Mouse (Mus musculus) R1 (cell line): ENCODE results near the gene Igfbp1.

Source experiments
- DNase-seq: peaks from one replicate; pipeline ENCODE4 v3.0.0-alpha.2; 2018; ENCODE audit warnings: low read depth, low spot score

The Igfbp1 gene

DNA sequence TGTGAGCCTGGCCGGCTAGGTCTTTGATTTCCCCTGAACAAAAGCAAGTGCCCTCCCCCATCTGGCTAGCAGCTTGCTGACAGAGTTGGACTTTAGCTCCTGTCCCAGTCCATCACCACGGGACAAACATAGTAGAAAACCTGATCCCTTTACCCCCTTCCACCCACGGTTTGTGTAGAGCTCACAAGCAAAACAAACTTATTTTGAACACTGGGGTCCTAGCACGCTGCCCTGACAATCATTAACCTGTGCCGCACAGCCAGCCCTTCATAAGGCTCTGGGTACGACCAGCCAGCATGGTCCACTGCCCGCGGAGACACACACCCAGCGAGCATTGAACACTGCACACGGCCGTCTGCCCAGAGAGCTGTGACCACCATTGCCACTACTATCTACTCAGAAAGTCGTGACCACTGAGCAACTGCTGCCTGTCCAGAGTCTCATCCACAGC lies at the start of gene Igfbp1:
Gene Igfbp1, plus strand, starts transcription at position 292 of the 451 bp plus-strand sequence.
- no peak for DNase-seq

DNA sequence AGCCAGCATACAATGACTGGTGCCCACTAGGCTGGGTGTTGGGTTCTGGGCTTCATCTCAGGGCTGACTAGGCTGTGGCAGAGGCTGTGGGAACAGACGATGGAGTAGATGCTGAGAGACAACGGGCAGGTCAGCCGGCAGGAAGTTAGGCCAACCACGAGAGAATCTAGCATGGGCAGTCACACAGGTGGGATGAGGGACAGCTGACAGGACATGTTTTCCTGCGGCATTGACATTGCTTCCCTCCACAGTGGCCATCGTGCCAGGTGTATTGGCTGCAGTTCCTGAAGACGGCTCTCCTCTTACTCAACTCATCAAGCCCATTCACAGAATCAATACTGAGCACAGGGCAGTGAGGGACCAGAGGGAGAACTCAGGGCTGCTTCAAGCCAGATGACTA lies 49.6 kb upstream of the Igfbp1 start:
- no peak for DNase-seq

DNA sequence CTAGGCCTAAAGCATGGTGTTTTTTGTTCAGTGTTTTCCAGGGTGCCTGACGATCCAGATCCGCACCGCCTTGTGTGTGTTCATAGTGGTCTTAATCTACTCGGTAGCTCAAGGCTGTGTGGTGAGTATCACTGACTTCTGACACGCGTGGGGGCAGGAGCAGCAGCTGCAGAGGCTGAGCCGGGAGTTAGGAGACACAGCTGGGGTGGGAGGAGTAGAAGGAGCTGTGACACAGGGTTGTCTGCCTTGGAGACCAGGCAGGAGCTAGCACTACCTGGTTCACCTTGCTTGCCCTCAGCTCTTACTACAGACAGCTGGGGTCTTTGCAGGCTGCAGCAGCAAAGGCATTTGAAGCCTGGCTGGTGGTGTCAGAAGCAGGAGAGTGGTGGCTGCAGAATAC lies 48.1 kb upstream of the Igfbp1 start:
- no peak for DNase-seq

- DNase-seq = no peak
Observed at GRCm38 (mm10) chr11:7150511-7150910, 47.1 kb upstream of the Igfbp1 start.

DNA sequence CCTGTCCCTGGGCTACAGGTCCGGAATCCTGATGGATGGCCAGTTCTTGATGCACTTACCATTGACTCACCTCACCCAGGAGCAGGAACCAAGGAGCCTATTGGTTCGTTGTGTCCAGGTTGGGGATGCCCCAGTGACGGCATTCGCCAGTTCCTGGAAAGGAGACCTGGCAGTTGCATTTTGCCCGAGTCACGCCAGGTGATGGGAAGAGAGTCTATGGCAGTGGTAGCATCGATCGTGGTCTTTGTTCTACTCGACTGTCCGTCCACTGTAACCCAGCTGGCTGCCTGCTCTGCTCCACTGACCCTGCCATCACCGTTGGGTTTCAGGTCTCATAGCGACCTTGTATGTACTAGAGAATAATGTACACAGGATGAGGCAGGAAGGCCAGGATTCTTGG lies 45.2 kb upstream of the Igfbp1 start:
- DNase-seq = no peak

DNA sequence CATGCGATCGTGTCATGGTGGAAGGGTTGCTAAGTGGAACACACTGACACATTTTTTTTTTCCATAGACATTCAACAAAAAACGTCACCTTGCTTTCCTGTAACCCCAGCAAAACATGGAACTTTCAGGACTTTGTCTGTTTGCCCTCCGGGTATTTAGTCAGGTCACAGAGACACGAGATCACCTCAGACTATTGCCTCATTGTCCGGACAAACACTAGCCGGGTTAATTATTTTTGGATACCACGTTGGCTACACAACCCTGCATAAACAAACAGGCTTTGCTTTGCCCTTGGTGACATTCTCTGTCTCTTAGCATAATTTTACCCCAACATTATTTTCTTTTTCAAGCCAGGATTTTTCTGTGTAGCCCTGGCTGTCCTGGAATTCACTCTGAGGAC lies 44.5 kb upstream of the Igfbp1 start:
- DNase-seq = no peak

DNA sequence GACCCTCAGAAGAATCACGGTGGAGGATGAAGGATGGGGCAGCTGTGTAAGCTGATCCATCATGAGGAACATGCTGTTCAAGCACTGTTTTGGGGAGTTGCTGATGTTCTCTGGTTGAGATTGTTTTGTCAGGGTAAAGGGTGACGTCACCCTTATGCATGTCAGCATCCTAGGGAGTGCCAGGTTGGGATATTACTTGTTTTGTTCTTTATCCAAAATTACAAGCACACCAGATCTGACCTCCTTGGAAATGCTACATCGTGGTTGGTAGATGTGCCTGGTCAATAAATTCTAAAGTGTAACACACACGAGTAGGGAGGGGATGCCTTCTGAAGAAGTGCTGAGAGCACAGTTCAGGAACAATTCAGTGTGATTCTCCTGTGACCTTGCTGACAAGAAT lies 41.2 kb upstream of the Igfbp1 start:
- no peak for DNase-seq

GRCm38 (mm10) chr11:7158196-7158595 lies 39.4 kb upstream of the Igfbp1 start:
- DNase-seq = no peak

DNA sequence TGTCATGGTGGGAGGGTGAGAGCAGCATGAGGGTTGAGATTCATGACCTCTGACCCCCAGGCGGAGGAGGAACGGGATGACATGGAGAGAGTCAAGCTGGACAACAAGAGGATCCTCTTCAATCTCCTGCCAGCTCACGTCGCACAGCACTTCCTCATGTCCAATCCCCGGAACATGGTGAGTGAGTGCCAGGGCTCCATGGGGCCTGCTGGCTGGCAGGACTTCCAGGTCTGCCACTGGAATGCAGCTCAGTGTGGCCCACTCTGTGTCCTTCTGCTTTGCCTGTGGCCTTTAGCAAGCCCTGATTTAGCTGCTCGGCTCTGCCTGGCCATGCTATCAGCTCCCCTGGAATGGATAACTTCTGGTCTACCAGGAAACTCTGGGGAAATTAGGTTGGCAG lies 37.4 kb upstream of the Igfbp1 start:
- DNase-seq = no peak

DNA sequence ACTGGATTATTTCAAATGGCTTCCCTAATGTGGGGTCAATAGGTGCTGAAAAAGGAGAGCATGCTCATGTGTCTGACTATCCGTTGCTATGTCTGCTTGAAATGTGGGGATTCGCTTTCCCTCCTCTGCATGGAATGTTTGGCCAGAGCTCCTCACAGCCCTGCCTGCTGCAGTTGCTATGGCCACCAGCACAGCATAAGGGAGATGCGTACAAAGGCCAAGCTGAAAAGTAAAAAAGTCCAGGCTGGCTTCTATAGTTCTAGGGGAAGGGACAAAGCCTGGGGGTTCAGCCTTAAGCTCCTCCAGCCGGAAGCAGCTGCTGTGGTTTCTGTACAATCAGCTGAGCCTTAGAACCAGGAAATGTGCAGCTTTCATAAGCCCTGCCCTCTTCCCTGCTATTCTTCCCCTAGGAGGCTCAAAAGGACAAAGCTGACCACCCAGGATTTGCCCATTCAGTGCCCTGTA lies 36.9 kb upstream of the Igfbp1 start:
- DNase-seq = peak; percentile 40

DNA sequence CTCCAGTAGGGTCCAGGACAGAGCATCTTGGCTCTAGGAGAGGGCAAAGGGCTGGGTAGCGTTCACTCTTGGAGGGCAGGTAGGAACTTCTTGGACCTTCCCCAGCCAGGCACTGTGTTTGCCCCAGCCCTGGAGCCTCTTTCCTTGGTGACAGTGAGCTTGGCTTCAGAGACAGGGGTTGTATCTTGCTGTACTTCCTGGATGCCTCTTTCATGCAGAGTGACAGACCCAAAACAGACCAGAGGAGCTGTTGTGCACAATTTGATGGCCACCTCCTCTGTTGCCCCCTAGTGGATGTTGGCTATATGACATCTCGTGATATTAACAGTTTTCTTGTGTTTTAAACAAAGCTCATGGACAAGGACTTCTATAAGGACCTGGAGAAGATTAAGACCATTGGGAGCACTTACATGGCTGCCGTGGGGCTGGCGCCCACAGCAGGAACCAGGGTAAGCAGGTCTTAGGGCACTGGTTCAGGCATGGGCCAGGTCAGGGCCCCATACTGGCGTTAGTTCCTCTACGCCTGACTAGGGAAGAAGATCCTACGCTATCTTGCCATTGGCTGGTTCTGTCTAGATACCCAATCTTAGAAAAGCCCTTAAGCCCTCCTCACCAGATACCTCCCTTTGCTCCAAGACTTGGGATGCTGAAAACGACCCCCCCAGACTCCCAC lies 35.9 kb upstream of the Igfbp1 start:
- peak; percentile 81 for DNase-seq

DNA sequence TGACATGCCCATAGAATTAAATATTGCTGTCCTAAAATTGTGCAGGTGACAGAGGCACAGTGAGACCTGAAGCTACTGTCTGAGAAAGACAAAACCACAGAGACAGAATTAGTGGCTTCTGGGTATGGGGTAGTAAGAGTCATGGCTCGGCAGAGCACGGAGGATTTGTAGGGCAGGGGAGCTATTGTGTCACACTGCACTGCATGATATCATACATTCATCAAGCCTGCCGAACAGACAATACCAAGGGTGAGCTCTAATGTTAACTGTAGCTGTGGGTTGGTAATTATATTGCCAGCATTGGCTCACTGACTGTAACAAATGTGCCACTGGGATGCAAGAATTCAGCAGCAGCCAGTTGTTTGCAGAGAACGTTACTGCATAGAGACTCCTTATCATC lies 33.2 kb upstream of the Igfbp1 start:
- no peak for DNase-seq

DNA sequence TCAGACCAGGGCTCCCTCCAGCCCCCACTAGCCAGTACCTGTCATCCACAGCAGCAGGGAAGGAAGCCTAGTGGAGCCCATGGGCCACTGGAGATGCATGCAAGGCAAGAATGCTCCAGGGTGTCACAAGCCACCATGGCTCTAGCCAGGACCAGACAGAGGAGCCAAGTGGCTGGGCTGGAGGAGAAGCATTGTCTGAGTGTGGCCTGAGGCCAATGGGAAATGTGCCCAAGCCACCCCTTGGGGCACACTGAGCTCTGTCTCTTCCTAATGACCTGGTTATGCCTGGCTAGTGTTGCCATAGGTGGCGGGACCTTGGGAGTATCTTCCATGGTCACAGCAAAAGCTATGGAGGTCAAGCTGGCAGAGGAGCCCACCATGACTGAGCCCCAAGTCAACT lies 27.9 kb upstream of the Igfbp1 start:
- DNase-seq = no peak

GRCm38 (mm10) chr11:7173664-7174063 lies 23.9 kb upstream of the Igfbp1 start:
- no peak for DNase-seq

DNA sequence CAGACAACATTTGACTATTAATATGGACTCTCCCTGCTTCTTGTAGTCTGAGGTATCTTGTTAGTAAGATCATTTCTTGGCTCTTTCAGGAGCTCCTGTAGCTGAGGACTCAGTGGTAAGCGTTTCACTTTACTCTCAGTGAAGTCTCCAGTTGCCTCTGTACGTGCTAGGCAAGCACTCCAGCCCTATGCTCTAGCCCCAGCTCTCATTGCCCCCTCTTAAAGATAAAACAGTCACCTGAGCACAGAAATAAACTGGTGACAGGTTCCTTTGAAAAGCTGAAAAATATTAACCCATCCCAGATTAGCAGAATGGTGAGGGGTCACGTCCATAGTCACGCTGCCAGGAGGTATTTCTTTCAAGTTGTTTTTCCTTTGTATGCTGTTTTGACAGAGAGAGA lies 18.9 kb upstream of the Igfbp1 start:
- no peak for DNase-seq

DNA sequence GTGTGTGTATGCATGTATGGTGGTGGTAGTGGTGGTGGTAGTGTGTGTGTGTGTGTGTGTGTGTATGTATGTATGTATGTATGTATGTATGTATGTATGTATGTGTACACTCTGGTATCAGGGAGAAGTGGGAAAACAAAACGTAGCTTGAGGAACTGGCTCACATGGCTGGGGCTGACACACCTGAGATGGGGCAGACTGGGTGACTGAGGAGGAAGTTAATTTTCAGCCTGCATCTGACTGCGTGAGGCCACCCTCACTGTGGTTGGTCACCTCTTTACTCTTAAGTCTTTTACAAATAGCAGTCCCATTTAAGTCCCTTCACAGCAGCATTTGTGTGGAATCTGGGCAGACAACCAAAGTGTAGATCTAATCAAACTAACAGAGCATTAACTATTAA lies 18.3 kb upstream of the Igfbp1 start:
- DNase-seq = no peak

DNA sequence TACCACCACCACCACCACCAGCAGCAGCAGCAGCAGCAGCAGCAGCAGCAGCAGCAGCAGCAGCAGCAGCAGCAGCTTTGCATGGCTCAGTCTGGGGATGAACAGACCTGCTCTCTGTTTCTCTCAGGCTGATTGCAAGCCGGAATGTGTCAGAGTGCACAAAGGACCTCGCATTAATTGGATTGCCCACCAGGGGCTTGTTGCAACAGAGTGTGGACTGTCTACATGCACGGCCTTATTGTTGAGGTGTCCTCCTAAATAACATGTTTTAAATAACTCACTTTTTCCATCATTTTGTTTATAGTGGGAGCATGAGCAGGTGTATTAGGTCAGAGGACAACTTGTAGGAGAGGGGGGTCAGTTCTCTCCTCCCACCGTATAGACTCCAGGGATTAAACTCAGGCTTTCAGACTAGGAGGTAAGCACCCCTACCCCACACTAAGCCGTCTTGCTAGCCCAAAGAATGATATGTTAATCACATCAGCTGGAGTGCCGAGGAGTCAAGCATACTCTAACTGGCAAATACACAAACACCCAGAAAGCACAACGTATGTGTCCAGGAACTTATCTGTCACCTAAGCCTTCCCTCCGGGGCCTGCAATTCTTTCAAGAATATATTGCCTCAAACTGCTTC lies 15.1 kb upstream of the Igfbp1 start:
- peak; percentile 23 for DNase-seq

DNA sequence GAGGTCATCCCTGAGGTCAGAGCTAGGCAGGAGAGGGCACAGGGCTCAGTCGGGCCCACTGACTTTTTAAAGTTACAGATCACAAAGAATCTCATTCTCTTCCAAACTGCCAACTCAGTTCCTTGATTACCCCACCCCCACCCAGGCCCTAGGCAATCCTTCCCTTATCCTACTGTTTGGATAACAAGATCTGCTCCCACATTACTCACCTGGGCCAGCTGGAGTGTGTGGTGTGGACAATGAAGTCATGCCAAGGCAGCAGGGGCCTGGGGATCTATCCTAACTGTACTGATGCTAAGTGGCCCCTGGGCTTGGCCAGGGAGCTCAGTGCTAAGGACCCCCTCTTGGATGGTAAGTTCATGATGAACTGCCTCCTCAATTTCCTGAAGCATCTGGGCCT lies 13.2 kb upstream of the Igfbp1 start:
- no peak for DNase-seq

GRCm38 (mm10) chr11:7187472-7187871 lies 10.1 kb upstream of the Igfbp1 start:
- DNase-seq = no peak

- DNase-seq = no peak
Observed at GRCm38 (mm10) chr11:7188469-7188868, 9.1 kb upstream of the Igfbp1 start, which contains the start of gene Gm11985. TSS of gene Gm11985 (minus strand) at chr11:7188569.

GRCm38 (mm10) chr11:7192710-7193109 lies 4.9 kb upstream of the Igfbp1 start:
- DNase-seq = no peak

- no peak for DNase-seq
Observed at GRCm38 (mm10) chr11:7193134-7193533, 4.4 kb upstream of the Igfbp1 start.
